Mouse (Mus musculus) v-Abl transformed pro-B cells (cell line): ENCODE data around the gene Gm3591.
"Not testable (repeated sequence)": the region's sequence is repeated elsewhere in the genome, so short reads cannot be mapped to it uniquely, and the experiment has no call there.

ENCODE experiments used
- in situ Hi-C, 2 experiments: fragments of 400-800 bp; cut with MboI; formaldehyde crosslinking; loops; one replicate each; pipeline ENCODE4 v1.15.1; 2025; ENCODE audit not compliant: unreplicated experiment in 2 of 2

The Gm3591 gene

GRCm38 (mm10) chr14:6412382-6412781 is at the start of gene Gm3591:
TSS of gene Gm3591 (minus strand) at chr14:6412482.
- in situ Hi-C loops, result not testable (repeated sequence)

- in situ Hi-C loops, result not testable (repeated sequence)
These were observed 32.2 kb upstream of the Gm3591 start, which contains the start of gene Gm3594 for GRCm38 (mm10) chr14:6444511-6444910. TSS of gene Gm3594 (minus strand) at chr14:6444611.

- in situ Hi-C loops, result not testable (repeated sequence)
These were observed 28.5 kb upstream of the Gm3591 start for GRCm38 (mm10) chr14:6440774-6441173.

- in situ Hi-C loops, result not testable (repeated sequence)
These were observed 27.9 kb upstream of the Gm3591 start for GRCm38 (mm10) chr14:6440206-6440605.

GRCm38 (mm10) chr14:6426766-6427165 is 14.5 kb upstream of the Gm3591 start:
- in situ Hi-C loops, result not testable (repeated sequence)

- in situ Hi-C loops, result not testable (repeated sequence)
These were observed 14.1 kb upstream of the Gm3591 start for GRCm38 (mm10) chr14:6426353-6426752.

- in situ Hi-C loops, result not testable (repeated sequence)
These were observed 22.1 kb downstream of the Gm3591 start, which contains the start of gene Gm16440 for GRCm38 (mm10) chr14:6390219-6390618. TSS of gene Gm16440 (minus strand) at chr14:6390319.
